Mouse (Mus musculus): ENCODE measurements around the gene Krtap19-2.

GRCm38 (mm10) chr16:88826978-88827377 lies 47.1 kb downstream of the Krtap19-2 start:
- TF ChIP-seq CTCF (IDR thresholded peaks at IDR 0.05; ENCODE audit: low read depth, low read length) (no peak), GATA2 (IDR thresholded peaks at IDR 0.05; ENCODE audit: borderline replicate concordance, low read depth, low read length) (no peak), GATA1 (IDR thresholded peaks at IDR 0.05; ENCODE audit: borderline replicate concordance, low read length) (no peak), POLR2AphosphoS5 (IDR thresholded peaks at IDR 0.05; ENCODE audit: insufficient replicate concordance, low read depth, low read length) (no peak), TAL1 (conservative IDR thresholded peaks at IDR 0.05; ENCODE audit: low read depth, low read length) (no peak)
